Mouse (Mus musculus): ENCODE measurements around the gene Ptprm.

- TF ChIP-seq POLR2A (IDR thresholded peaks at IDR 0.05; ENCODE audit: control insufficient read depth, extremely low read depth, insufficient read depth, low read length, poor library complexity) (no peak), CTCF (IDR thresholded peaks at IDR 0.05; ENCODE audit: borderline replicate concordance, control insufficient read depth, extremely low read depth, insufficient read depth, low read length, poor library complexity) (no peak)
Observed at GRCm38 (mm10) chr17:66683411-66683810, 670.8 kb downstream of the Ptprm start.

Measured in thymus, adult 2 months (tissue).